Mouse (Mus musculus): ENCODE data around the gene Ubr1. TPM values are rescaled to one million over a fixed set of nuclear protein-coding genes. Genes with fewer than 3 reads are reported as not detected.

The Ubr1 gene
- total and polyA plus RNA-seq, 3 experiments = 10.7 to 18.1 (median 16.0) TPM

- TF ChIP-seq MXI1 (IDR thresholded peaks at IDR 0.05; ENCODE audit: low read depth, low read length) = no peak
- no peak for TF ChIP-seq USF2 (conservative IDR thresholded peaks at IDR 0.05; ENCODE audit: low read depth, low read length)
- TF ChIP-seq RAD21 (IDR thresholded peaks at IDR 0.05; ENCODE audit: low read depth, low read length) = no peak
- no peak for TF ChIP-seq PAX5 (IDR thresholded peaks at IDR 0.05; ENCODE audit: low read length)
- no peak for TF ChIP-seq ZMIZ1 (IDR thresholded peaks at IDR 0.05; ENCODE audit: low read depth, low read length)
- no peak for TF ChIP-seq KAT2A (IDR thresholded peaks at IDR 0.05; ENCODE audit: insufficient replicate concordance, low read length)
Observed at GRCm38 (mm10) chr2:120933038-120933437, 37.5 kb downstream of the Ubr1 start (continued).

GRCm38 (mm10) chr2:120909556-120909955, 61.0 kb downstream of the Ubr1 start:
- dilution Hi-C loops (cut with MboI; ENCODE audit: extremely low pct_ligation_motif_present, extremely low pct_unique_long_range_greater_than_20kb, low sequenced_read_pairs) = no loop called here
- Histone ChIP-seq H3K9me3 (replicated peaks; ENCODE audit: low read length) (no peaks in the 10 kb centered on the region), H3K4me2 (ENCODE audit: insufficient read depth, low read depth, poor library complexity, severe bottlenecking) (no peak overlapping the region), H3K4me3 (replicated peaks in 1 of 3; ENCODE audit: low read depth in 2 of 3, low read length in 2 of 3, poor library complexity in 1 of 3) (no peak overlapping the region), H3K79me2 (replicated peaks; ENCODE audit: control insufficient read depth, extremely low read depth, insufficient read depth, poor library complexity, severe bottlenecking) (no peaks in the 10 kb centered on the region), H3K36me3 (replicated peaks in 1 of 2; ENCODE audit: control insufficient read depth in 1 of 2, insufficient read depth in 1 of 2, low read length in 1 of 2) (peaks cover 23 to 61% of the 10 kb centered on the region in 2 experiments), H3K27me3 (replicated peaks) (no peaks in the 10 kb centered on the region), H3K9ac (ENCODE audit: insufficient read depth, low read depth) (no peak overlapping the region), H3K27ac (ENCODE audit: insufficient read depth, low read depth) (no peak overlapping the region), H3K4me1 (ENCODE audit: control insufficient read depth in 1 of 2, insufficient read depth in 2 of 2) (no peaks in the 10 kb centered on the region)
- in situ Hi-C loops (cut with MboI; ENCODE audit: low pct_ligation_motif_present, low pct_unique_long_range_greater_than_20kb, low sequenced_read_pairs) = no loop called here
- DNase-seq (ENCODE audit: extremely low read depth) = no peak
- TF ChIP-seq POLR2AphosphoS2 (IDR thresholded peaks at IDR 0.05; ENCODE audit: low read depth, low read length) (no peak), NRF1 (IDR thresholded peaks at IDR 0.05; ENCODE audit: low read depth, low read length) (no peak), TCF12 (IDR thresholded peaks at IDR 0.05; ENCODE audit: low read depth, low read length) (no peak), NELFE (IDR thresholded peaks at IDR 0.05; ENCODE audit: low read depth, low read length) (no peak), HCFC1 (IDR thresholded peaks at IDR 0.05; ENCODE audit: low read depth, low read length) (no peak), MAFK (IDR thresholded peaks at IDR 0.05; ENCODE audit: insufficient replicate concordance, low read length) (no peak), MAZ (IDR thresholded peaks at IDR 0.05; ENCODE audit: low read depth, low read length) (no peak), EP300 (IDR thresholded peaks at IDR 0.05; ENCODE audit: low read length) (no peak), E2F4 (IDR thresholded peaks at IDR 0.05; ENCODE audit: insufficient replicate concordance, low read depth, low read length) (no peak), KAT2A (IDR thresholded peaks at IDR 0.05; ENCODE audit: insufficient replicate concordance, low read length) (no peak), ZMIZ1 (IDR thresholded peaks at IDR 0.05; ENCODE audit: low read depth, low read length) (no peak), USF2 (conservative IDR thresholded peaks at IDR 0.05; ENCODE audit: low read depth, low read length) (no peak), USF1 (IDR thresholded peaks at IDR 0.05; ENCODE audit: low read depth, low read length) (no peak), ETS1 (conservative IDR thresholded peaks at IDR 0.05; ENCODE audit: low read depth, low read length) (no peak)

- dilution Hi-C loops (cut with MboI; ENCODE audit: extremely low pct_ligation_motif_present, extremely low pct_unique_long_range_greater_than_20kb, low sequenced_read_pairs) = no loop called here
- Histone ChIP-seq H3K79me2 (replicated peaks; ENCODE audit: control insufficient read depth, extremely low read depth, insufficient read depth, poor library complexity, severe bottlenecking) (no peaks in the 10 kb centered on the region), H3K27ac (ENCODE audit: insufficient read depth, low read depth) (no peak overlapping the region), H3K27me3 (replicated peaks) (no peaks in the 10 kb centered on the region), H3K4me3 (replicated peaks in 1 of 3; ENCODE audit: low read depth in 2 of 3, low read length in 2 of 3, poor library complexity in 1 of 3) (no peak overlapping the region), H3K9me3 (replicated peaks; ENCODE audit: low read length) (no peaks in the 10 kb centered on the region), H3K4me1 (ENCODE audit: control insufficient read depth in 1 of 2, insufficient read depth in 2 of 2) (no peaks in the 10 kb centered on the region), H3K36me3 (replicated peaks in 1 of 2; ENCODE audit: control insufficient read depth in 1 of 2, insufficient read depth in 1 of 2, low read length in 1 of 2) (peaks cover 40 to 78% of the 10 kb centered on the region in 2 experiments), H3K9ac (ENCODE audit: insufficient read depth, low read depth) (no peak overlapping the region), H3K4me2 (ENCODE audit: insufficient read depth, low read depth, poor library complexity, severe bottlenecking) (no peak overlapping the region)
- in situ Hi-C loops (cut with MboI; ENCODE audit: low pct_ligation_motif_present, low pct_unique_long_range_greater_than_20kb, low sequenced_read_pairs) = no loop called here
- DNase-seq (ENCODE audit: extremely low read depth) = no peak
- TF ChIP-seq SIN3A (IDR thresholded peaks at IDR 0.05; ENCODE audit: low read length) = no peak
- TF ChIP-seq HCFC1 (IDR thresholded peaks at IDR 0.05; ENCODE audit: low read depth, low read length) = no peak
- no peak for TF ChIP-seq MAX (IDR thresholded peaks at IDR 0.05; ENCODE audit: low read length)
- TF ChIP-seq BHLHE40 (IDR thresholded peaks at IDR 0.05; ENCODE audit: low read depth, low read length) = no peak
- no peak for TF ChIP-seq MYC (IDR thresholded peaks at IDR 0.05; ENCODE audit: low read depth, low read length)
- no peak for TF ChIP-seq MAZ (IDR thresholded peaks at IDR 0.05; ENCODE audit: low read depth, low read length)
- TF ChIP-seq EP300 (IDR thresholded peaks at IDR 0.05; ENCODE audit: low read length) = no peak
- no peak for TF ChIP-seq ETS1 (conservative IDR thresholded peaks at IDR 0.05; ENCODE audit: low read depth, low read length)
- TF ChIP-seq CHD2 (IDR thresholded peaks at IDR 0.05; ENCODE audit: low read length) = no peak
- no peak for TF ChIP-seq MXI1 (IDR thresholded peaks at IDR 0.05; ENCODE audit: low read depth, low read length)
Observed at GRCm38 (mm10) chr2:120896361-120896760, 74.2 kb downstream of the Ubr1 start.

All from CH12.LX (cell line).